ENCODE assay signal across 21 mouse cellular contexts in genomic region chr10:127126579-127126978, GRCm38 (mm10). TPM values are rescaled to one million over a fixed set of nuclear protein-coding genes. Genes with fewer than 3 reads are reported as not detected.
A peak's percentile ranks its signal among the peaks of the same experiment; 100 is the strongest.
DNase-seq lines count a peak whose midpoint lies in the region; ATAC-seq and TF ChIP-seq lines count a peak whose summit lies in the region.
"Had no signal": no experiment of that assay in that cellular context is flagged by ENCODE, and none has a peak within 500 bp of the region (broad histone marks: within the 10 kb centered on the region; RNA-seq: fewer than 3 reads in every experiment).

No protein-coding gene starts in this region.

- no peaks in the 10 kb centered on the region for H3K27me3 ChIP-seq in G1E (ENCODE audit: insufficient read depth, low read length)
- no peaks in the 10 kb centered on the region for H3K27me3 ChIP-seq in liver, embryonic 14.5 days (ENCODE audit: control insufficient read depth, insufficient read depth, low read length)
- H3K27me3 ChIP-seq: heart, embryonic 15.5 days; limb, embryonic 15.5 days had no signal

- H3K4me2 ChIP-seq in liver, embryonic 14.5 days (ENCODE audit: low read depth), result peak overlapping the region; percentile 23
- H3K4me2 ChIP-seq: heart, embryonic 15.5 days; limb, embryonic 15.5 days had no signal

- H3K4me3 ChIP-seq in G1E (ENCODE audit: low read depth, low read length), result peak overlapping the region; percentile 56; the same call in 1 of the 2 replicates
- H3K4me3 ChIP-seq in liver, embryonic 14.5 days (ENCODE audit: insufficient read depth in 1 of 2, low read depth in 2 of 2, low read length in 2 of 2), result no peak overlapping the region
- H3K4me3 ChIP-seq: heart, embryonic 15.5 days; limb, embryonic 15.5 days; midbrain, embryonic 10.5 days had no signal

- peaks cover 83% of the 10 kb centered on the region for H3K4me1 ChIP-seq in G1E (ENCODE audit: insufficient read depth, low read depth, low read length)
- peaks cover 41 to 49% of the 10 kb centered on the region in 2 experiments for H3K4me1 ChIP-seq in liver, embryonic 14.5 days (replicated peaks; ENCODE audit: control insufficient read depth in 2 of 2, insufficient read depth in 2 of 2, low read length in 1 of 2)

- H3K9me3 ChIP-seq in G1E (replicated peaks), result no peaks in the 10 kb centered on the region; the same call in 1 of the 2 replicates
- H3K9me3 ChIP-seq in liver, embryonic 14.5 days (ENCODE audit: control insufficient read depth, low read length), result no peaks in the 10 kb centered on the region
- H3K9me3 ChIP-seq: heart, embryonic 15.5 days; limb, embryonic 15.5 days; midbrain, embryonic 10.5 days had no signal

- DNase-seq in G1E (ENCODE audit: low spot score), result peak; percentile 53
- no peak for DNase-seq in liver, embryonic 14.5 days (ENCODE audit: low read depth in 3 of 3, low spot score in 3 of 3)
- DNase-seq in thymus, postnatal 25 days, result no peak
- no peak for DNase-seq in ovary, postnatal 14 days (ENCODE audit: low spot score)
- no peak for DNase-seq in neural tube, embryonic 10.5 days (ENCODE audit: extremely low spot score, low spot score)
- no peak for DNase-seq in kidney, postnatal 10 days
- DNase-seq: adrenal gland, postnatal 14 days; B cell, adult 2 months; cerebellum, adult 11 months; cerebellum, postnatal 10 days; heart, adult 11 months; kidney, adult 18-20 months; kidney, postnatal 14 days; right cerebral cortex, adult 18-20 months; thymus, postnatal 4 days had no signal

- no peak overlapping the region for H3K9ac ChIP-seq in liver, embryonic 14.5 days (replicated peaks)
- H3K9ac ChIP-seq: heart, embryonic 15.5 days; limb, embryonic 15.5 days had no signal

- peak; percentile 77 for ATAC-seq in G1E (ENCODE audit: extremely low read depth, insufficient number of reproducible peaks, low FRiP score, poor library complexity, severe bottlenecking)
- ATAC-seq in common myeloid progenitor, adult 5-6 weeks (replicated peaks; ENCODE audit: low read depth, poor library complexity, severe bottlenecking), result peak; percentile 44
- no peak; the same call in 1 of the 2 replicates for ATAC-seq in liver, embryonic 14.5 days (ENCODE audit: insufficient read depth)
- ATAC-seq in megakaryocyte-erythroid progenitor cell, adult 5-6 weeks (replicated peaks; ENCODE audit: low FRiP score, low TSS enrichment, poor library complexity, severe bottlenecking), result peak; percentile 23
- ATAC-seq: lung, postnatal 0 days had no signal

- no peak for TF ChIP-seq CTCF in G1E (IDR thresholded peaks at IDR 0.05; ENCODE audit: low read depth, low read length)
- no peak for TF ChIP-seq CTCF in liver, embryonic 14.5 days (IDR thresholded peaks at IDR 0.05; ENCODE audit: low read depth)

- peak overlapping the region; percentile 61 for H3K27ac ChIP-seq in liver, embryonic 14.5 days
- H3K27ac ChIP-seq: heart, embryonic 15.5 days; limb, embryonic 15.5 days; midbrain, embryonic 10.5 days had no signal

- peak; percentile 38; the same call in 1 of the 2 replicates for TF ChIP-seq EP300 in liver, embryonic 14.5 days (IDR thresholded peaks at IDR 0.05; ENCODE audit: low read depth)

- no peaks in the 10 kb centered on the region for H3K36me3 ChIP-seq in G1E (replicated peaks)
- H3K36me3 ChIP-seq in liver, embryonic 14.5 days (replicated peaks; ENCODE audit: control insufficient read depth, insufficient read depth, low read depth), result no peaks in the 10 kb centered on the region
- H3K36me3 ChIP-seq: heart, embryonic 15.5 days; limb, embryonic 15.5 days; midbrain, embryonic 10.5 days had no signal

- 17% methylated on average over 5 of the region's 5 CpGs for WGBS in liver, embryonic 14.5 days (ENCODE audit: insufficient replicate concordance)

RNA-seq across cellular contexts. Expression of gene Os9, which starts 5.6 kb away (rescaled TPM):
- total RNA-seq in G1E (2014; fragmentation: Nextera tagmentation), result 47.9 and 55.4 TPM in 2 replicates
- 95.7 and 99.7 TPM in 2 replicates for total RNA-seq in G1E (2017)
- 110 and 126 TPM in 2 replicates for polyA plus RNA-seq in G1E (2012)
- total RNA-seq in common myeloid progenitor, adult 5-6 weeks (2017), result 159 TPM in 2 replicates
- 20.9 and 25.0 TPM in 2 replicates for polyA plus RNA-seq in liver, embryonic 14.5 days (2012; rRNA removed)
- 22.9 and 29.9 TPM in 2 replicates for polyA plus RNA-seq in liver, embryonic 14.5 days (2014; fragmentation: Nextera tagmentation; extraction: Ambion mirVana)
- total RNA-seq in megakaryocyte-erythroid progenitor cell, adult 5-6 weeks (2014; fragmentation: Nextera tagmentation), result 55.8 and 64.5 TPM in 2 replicates
- 152 and 154 TPM in 2 replicates for total RNA-seq in megakaryocyte-erythroid progenitor cell, adult 5-6 weeks (2017)

RNA-seq across cellular contexts. Expression of gene B4galnt1, which starts 38.4 kb away (rescaled TPM):
- total RNA-seq in G1E (2014; fragmentation: Nextera tagmentation) (173 and 188 TPM in 2 replicates), G1E (2017) (65.0 and 66.7 TPM in 2 replicates)
- polyA plus RNA-seq in G1E (2012), result 292 and 318 TPM in 2 replicates
- total RNA-seq in common myeloid progenitor, adult 5-6 weeks (2017), result 56.5 TPM in 2 replicates
- 9.9 and 10.4 TPM in 2 replicates for polyA plus RNA-seq in liver, embryonic 14.5 days (2012; rRNA removed)
- polyA plus RNA-seq in liver, embryonic 14.5 days (2014; fragmentation: Nextera tagmentation; extraction: Ambion mirVana), result 14.6 and 17.1 TPM in 2 replicates
- 67.2 and 84.7 TPM in 2 replicates for total RNA-seq in megakaryocyte-erythroid progenitor cell, adult 5-6 weeks (2014; fragmentation: Nextera tagmentation)
- total RNA-seq in megakaryocyte-erythroid progenitor cell, adult 5-6 weeks (2017), result 18.5 and 23.3 TPM in 2 replicates

RNA-seq across cellular contexts. Expression of gene Agap2, which starts 51.5 kb away (rescaled TPM):
- total RNA-seq in G1E (2014; fragmentation: Nextera tagmentation) (0.15 and 1.3 TPM in 2 replicates), G1E (2017) (under 0.01 and 1.1 TPM in 2 replicates)
- polyA plus RNA-seq in G1E (2012), result 0.07 and 0.26 TPM in 2 replicates
- total RNA-seq in common myeloid progenitor, adult 5-6 weeks (2017), result 40.8 and 56.1 TPM in 2 replicates
- 3.0 and 3.7 TPM in 2 replicates for polyA plus RNA-seq in liver, embryonic 14.5 days (2012; rRNA removed)
- polyA plus RNA-seq in liver, embryonic 14.5 days (2014; fragmentation: Nextera tagmentation; extraction: Ambion mirVana), result 0.57 and 0.59 TPM in 2 replicates
- total RNA-seq in megakaryocyte-erythroid progenitor cell, adult 5-6 weeks (2014; fragmentation: Nextera tagmentation), result 19.7 and 45.9 TPM in 2 replicates
- total RNA-seq in megakaryocyte-erythroid progenitor cell, adult 5-6 weeks (2017), result 26.4 and 43.3 TPM in 2 replicates
- polyA plus RNA-seq: heart, embryonic 15.5 days had no signal

RNA-seq across cellular contexts. Expression of gene Slc26a10, which starts 53.9 kb away (rescaled TPM):
- total RNA-seq in G1E (2014; fragmentation: Nextera tagmentation), result 8.4 and 10.1 TPM in 2 replicates
- total RNA-seq in G1E (2017), result 0.58 and 0.98 TPM in 2 replicates
- 0.68 and 0.94 TPM in 2 replicates for polyA plus RNA-seq in G1E (2012)
- 0.78 and 1.0 TPM in 2 replicates for total RNA-seq in common myeloid progenitor, adult 5-6 weeks (2017)
- 1.5 and 1.7 TPM in 2 replicates for polyA plus RNA-seq in liver, embryonic 14.5 days (2012; rRNA removed)
- 0.75 and 1.3 TPM in 2 replicates for polyA plus RNA-seq in liver, embryonic 14.5 days (2014; fragmentation: Nextera tagmentation; extraction: Ambion mirVana)
- 1.8 TPM in 1 of 2 replicates, not detected in the other for total RNA-seq in megakaryocyte-erythroid progenitor cell, adult 5-6 weeks (2014; fragmentation: Nextera tagmentation)
- 1.8 TPM in 1 of 2 replicates, not detected in the other for total RNA-seq in megakaryocyte-erythroid progenitor cell, adult 5-6 weeks (2017)

RNA-seq across cellular contexts. Expression of gene Tspan31, which starts 56.5 kb away (rescaled TPM):
- 163 and 186 TPM in 2 replicates for total RNA-seq in G1E (2014; fragmentation: Nextera tagmentation)
- 73.6 and 83.9 TPM in 2 replicates for total RNA-seq in G1E (2017)
- polyA plus RNA-seq in G1E (2012), result 30.3 and 41.8 TPM in 2 replicates
- 49.9 and 62.2 TPM in 2 replicates for total RNA-seq in common myeloid progenitor, adult 5-6 weeks (2017)
- 35.8 and 41.8 TPM in 2 replicates for polyA plus RNA-seq in liver, embryonic 14.5 days (2012; rRNA removed)
- 18.9 and 23.8 TPM in 2 replicates for polyA plus RNA-seq in liver, embryonic 14.5 days (2014; fragmentation: Nextera tagmentation; extraction: Ambion mirVana)
- total RNA-seq in megakaryocyte-erythroid progenitor cell, adult 5-6 weeks (2014; fragmentation: Nextera tagmentation), result 43.9 and 73.9 TPM in 2 replicates
- 28.9 and 55.3 TPM in 2 replicates for total RNA-seq in megakaryocyte-erythroid progenitor cell, adult 5-6 weeks (2017)

Comparison
In these comparisons a context has a peak if more than half of its experiments do, and no peak if none do; other contexts are left out.
1. RNA of gene Agap2, which starts 51.5 kb away (total RNA-seq): 19.7 to 45.9 TPM in megakaryocyte-erythroid progenitor cell, adult 5-6 weeks and 40.8 to 56.1 TPM in common myeloid progenitor, adult 5-6 weeks; under 0.01 to 1.3 TPM in G1E; every median in the first group is over 4 times any median in the second.